In genomic region chr17:14693994-14694374, GRCm38 (mm10) we compare ENCODE assay signal across 9 mouse cellular contexts. TPM values are rescaled to one million over a fixed set of nuclear protein-coding genes. Genes with fewer than 3 reads are reported as not detected.
DNase-seq lines count a peak whose midpoint lies in the region; ATAC-seq and TF ChIP-seq lines count a peak whose summit lies in the region.
"Had no signal": no experiment of that assay in that cellular context is flagged by ENCODE, and none has a peak within 500 bp of the region (broad histone marks: within the 10 kb centered on the region; RNA-seq: fewer than 3 reads in every experiment).

Thbs2 (minus strand) TSS chr17:14694235.

- H3K27ac ChIP-seq in heart, adult 2 months: peak within 1 kb of the TSS; percentile 45
- peak within 1 kb of the TSS; percentile 61 for H3K27ac ChIP-seq in lung, embryonic 15.5 days

- H3K27me3 ChIP-seq in heart, adult 2 months (ENCODE audit: control insufficient read depth, insufficient read depth, low read length): no peaks in the 10 kb centered on the region
- no peaks in the 10 kb centered on the region; the same call in 1 of the 2 replicates for H3K27me3 ChIP-seq in lung, embryonic 15.5 days

- H3K79me2 ChIP-seq in heart, adult 2 months (replicated peaks; ENCODE audit: control insufficient read depth, insufficient read depth, low read length): no peaks in the 10 kb centered on the region

- 0 out of 2 replicates have a peak, but pooled peaks have one; percentile 23 for TF ChIP-seq EP300 in heart, adult 2 months (IDR thresholded peaks at IDR 0.05; ENCODE audit: insufficient read depth, low read depth, low read length)

- peaks cover 5% of the 10 kb centered on the region for H3K4me1 ChIP-seq in heart, adult 2 months (ENCODE audit: control insufficient read depth, insufficient read depth, low read length)
- peaks cover 48% of the 10 kb centered on the region for H3K4me1 ChIP-seq in lung, embryonic 15.5 days

- H3K9me3 ChIP-seq in lung, embryonic 15.5 days: no peaks in the 10 kb centered on the region

- TF ChIP-seq POLR2A in heart, adult 2 months (IDR thresholded peaks at IDR 0.05; ENCODE audit: insufficient read depth, low read depth, low read length): peak; percentile 78

- intact Hi-C loops in heart, adult 2 months (cut with DNase I): no loop called here

- peak within 1 kb of the TSS; percentile 53 for H3K4me3 ChIP-seq in heart, adult 2 months
- H3K4me3 ChIP-seq in lung, embryonic 15.5 days: peak within 1 kb of the TSS; percentile 31
- H3K4me3 ChIP-seq: erythroblast, embryonic 14.5 days had no signal

- 15% methylated on average over 14 of the region's 14 CpGs for WGBS in heart, adult 2 months
- 5% methylated on average over 14 of the region's 14 CpGs for WGBS in lung, embryonic 15.5 days

- DNase-seq in WW6 (ENCODE audit: low read depth, low spot score): peak; percentile 4
- DNase-seq in embryo, embryonic 9.5 days (ENCODE audit: extremely low spot score): peak; percentile 53
- peak; percentile 80 to 81 for DNase-seq in heart, adult 2 months
- DNase-seq in kidney, adult 18-20 months: peak; percentile 29
- peak; percentile 30 for DNase-seq in retina, embryonic 14.5 days (ENCODE audit: low spot score)
- no peak for DNase-seq in layer of hippocampus, postnatal 25 days (ENCODE audit: extremely low spot score in 1 of 2, low spot score in 1 of 2)
- DNase-seq in right cerebral cortex, adult 2 months (ENCODE audit: low spot score in 2 of 2): no peak

- peak within 1 kb of the TSS; percentile 48 for H3K4me2 ChIP-seq in lung, embryonic 15.5 days

- peak; percentile 27; the same call in 1 of the 2 replicates for TF ChIP-seq CTCF in heart, adult 2 months (IDR thresholded peaks at IDR 0.05)

- peak; percentile 65; the same call in 1 of the 2 replicates for ATAC-seq in lung, embryonic 15.5 days (ENCODE audit: borderline replicate concordance, extremely low read depth, low FRiP score, low TSS enrichment)

- H3K36me3 ChIP-seq in heart, adult 2 months (ENCODE audit: control insufficient read depth, insufficient read depth, low read length): no peaks in the 10 kb centered on the region
- peaks cover 4% of the 10 kb centered on the region; the same call in 1 of the 2 replicates for H3K36me3 ChIP-seq in lung, embryonic 15.5 days

- peak within 1 kb of the TSS; percentile 37 for H3K9ac ChIP-seq in heart, adult 2 months (ENCODE audit: low read depth, low read length)
- peak within 1 kb of the TSS; percentile 20; the same call in 1 of the 2 replicates for H3K9ac ChIP-seq in lung, embryonic 15.5 days

RNA-seq across cellular contexts. Expression of gene Thbs2, which starts in this region (rescaled TPM):
- 10 to 100 TPM; 12.2 to 21.0 TPM for total RNA-seq in heart, adult 2 months (2021)
- polyA plus RNA-seq in heart, adult 2 months (2012; rRNA removed): 10.8 and 22.0 TPM in 2 replicates
- polyA plus RNA-seq in lung, embryonic 15.5 days (2015; fragmentation: Nextera tagmentation; extraction: Ambion mirVana): 26.3 and 27.3 TPM in 2 replicates
- 1 to 10 TPM; 3.2 to 3.5 TPM for total RNA-seq in layer of hippocampus, postnatal 25 days (2021)
- polyA plus RNA-seq: erythroblast, embryonic 14.5 days had no signal

Comparison
In these comparisons a context has a peak if more than half of its experiments do, and no peak if none do; other contexts are left out.
1. DNase-seq: peak in WW6 (single experiment), embryo, embryonic 9.5 days (single experiment), heart, adult 2 months (2 of 2), kidney, adult 18-20 months (single experiment) and retina, embryonic 14.5 days (single experiment); none in layer of hippocampus, postnatal 25 days (0 of 2) and right cerebral cortex, adult 2 months (0 of 2).